ENCODE assay signal across 8 mouse cellular contexts in the genomic region with DNA sequence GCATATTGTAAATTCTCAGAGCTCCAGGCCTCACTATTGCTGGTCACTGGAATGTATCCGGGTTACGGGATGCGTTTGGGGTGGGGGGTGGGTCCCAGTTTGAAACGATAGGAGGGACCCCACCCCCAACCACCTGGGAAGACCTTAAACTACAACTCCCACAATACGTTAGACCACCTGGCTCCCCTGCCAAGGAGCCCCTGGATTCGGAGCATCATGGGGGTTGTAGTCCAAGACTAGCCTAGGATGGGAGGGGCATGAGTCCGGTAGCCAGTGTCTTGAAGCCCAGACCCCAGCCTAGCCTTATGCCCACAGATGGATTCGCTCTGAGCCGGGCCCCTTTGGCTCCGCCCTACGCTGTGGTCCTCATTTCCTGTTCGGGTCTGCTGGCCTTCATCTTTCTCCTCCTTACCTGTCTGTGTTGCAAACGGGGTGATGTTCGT. TPM values are rescaled to one million over a fixed set of nuclear protein-coding genes. Genes with fewer than 3 reads are reported as not detected.
A peak's percentile ranks its signal among the peaks of the same experiment; 100 is the strongest.
DNase-seq lines count a peak whose midpoint lies in the region; ATAC-seq lines count a peak whose summit lies in the region.
"Had no signal": no experiment of that assay in that cellular context is flagged by ENCODE, and none has a peak within 500 bp of the region (broad histone marks: within the 10 kb centered on the region; RNA-seq: fewer than 3 reads in every experiment).

No protein-coding gene starts in this region.

- peak; percentile 73 to 83 for DNase-seq in right cerebral cortex, postnatal 10 days (ENCODE audit: low spot score in 2 of 2)
- no peak for DNase-seq in right cerebral cortex, postnatal 25 days
- peak; percentile 87 to 88 for DNase-seq in cerebellum, postnatal 14 days
- DNase-seq in hindbrain, embryonic 11.5 days (ENCODE audit: low spot score): peak; percentile 86
- no peak for DNase-seq in ovary, adult 18-20 months (ENCODE audit: low spot score)
- DNase-seq in urinary bladder, postnatal 25 days (ENCODE audit: low spot score): no peak

- peak; percentile 66 for ATAC-seq in hindbrain, embryonic 11.5 days (ENCODE audit: low FRiP score)
- ATAC-seq in midbrain, embryonic 12.5 days (ENCODE audit: low FRiP score, low read depth): peak; percentile 64

- no peaks in the 10 kb centered on the region for H3K27me3 ChIP-seq in hindbrain, embryonic 11.5 days (ENCODE audit: control insufficient read depth, insufficient read depth, low read length)
- peaks cover 9% of the 10 kb centered on the region; the same call in 1 of the 2 replicates for H3K27me3 ChIP-seq in midbrain, embryonic 12.5 days

- H3K4me1 ChIP-seq in hindbrain, embryonic 11.5 days (replicated peaks; ENCODE audit: control insufficient read depth, insufficient read depth, low read length): peaks cover 6% of the 10 kb centered on the region; the same call in 1 of the 2 replicates
- peaks cover 28% of the 10 kb centered on the region for H3K4me1 ChIP-seq in midbrain, embryonic 12.5 days

- under 1% methylated on average over 14 of the region's 14 CpGs for WGBS in hindbrain, embryonic 11.5 days
- under 1% methylated on average over 14 of the region's 14 CpGs for WGBS in midbrain, embryonic 12.5 days

- peak overlapping the region; percentile 79 for H3K4me2 ChIP-seq in hindbrain, embryonic 11.5 days (replicated peaks; ENCODE audit: low read depth, low read length)
- peak overlapping the region; percentile 73 for H3K4me2 ChIP-seq in midbrain, embryonic 12.5 days (replicated peaks)

- peak overlapping the region; percentile 89 for H3K27ac ChIP-seq in hindbrain, embryonic 11.5 days (ENCODE audit: low read depth, low read length)
- H3K27ac ChIP-seq in midbrain, embryonic 12.5 days (replicated peaks): peak overlapping the region; percentile 93

- H3K9ac ChIP-seq in hindbrain, embryonic 11.5 days (ENCODE audit: low read depth, low read length): peak overlapping the region; percentile 86
- H3K9ac ChIP-seq in midbrain, embryonic 12.5 days (replicated peaks): peak overlapping the region; percentile 95

- no peaks in the 10 kb centered on the region for H3K9me3 ChIP-seq in hindbrain, embryonic 11.5 days (ENCODE audit: control insufficient read depth, low read length)
- H3K9me3 ChIP-seq in midbrain, embryonic 12.5 days: no peaks in the 10 kb centered on the region

- peak overlapping the region; percentile 77 for H3K4me3 ChIP-seq in hindbrain, embryonic 11.5 days (ENCODE audit: low read depth, low read length)
- peak overlapping the region; percentile 87 for H3K4me3 ChIP-seq in midbrain, embryonic 12.5 days
- H3K4me3 ChIP-seq: myocyte had no signal

- peaks cover 11% of the 10 kb centered on the region for H3K36me3 ChIP-seq in hindbrain, embryonic 11.5 days (ENCODE audit: control insufficient read depth, insufficient read depth, low read length)
- H3K36me3 ChIP-seq in midbrain, embryonic 12.5 days: peaks cover 40% of the 10 kb centered on the region

RNA-seq across cellular contexts. Expression of a gene that starts 1.7 kb away (rescaled TPM):
- 1.4 and 1.9 TPM in 2 replicates for polyA plus RNA-seq in hindbrain, embryonic 11.5 days (2014; fragmentation: Nextera tagmentation; extraction: Ambion mirVana)
- 1.5 and 2.2 TPM in 2 replicates for polyA plus RNA-seq in midbrain, embryonic 12.5 days (2016; fragmentation: Nextera tagmentation; extraction: Ambion mirVana)

RNA-seq across cellular contexts. Expression of a gene that starts 2.6 kb away (rescaled TPM):
- 6.3 and 9.1 TPM in 2 replicates for polyA plus RNA-seq in hindbrain, embryonic 11.5 days (2014; fragmentation: Nextera tagmentation; extraction: Ambion mirVana)
- polyA plus RNA-seq in midbrain, embryonic 12.5 days (2016; fragmentation: Nextera tagmentation; extraction: Ambion mirVana): 10.6 and 11.1 TPM in 2 replicates

RNA-seq across cellular contexts. Expression of a gene that starts 28.2 kb away (rescaled TPM):
- polyA plus RNA-seq in hindbrain, embryonic 11.5 days (2014; fragmentation: Nextera tagmentation; extraction: Ambion mirVana): 211 and 248 TPM in 2 replicates
- 288 and 293 TPM in 2 replicates for polyA plus RNA-seq in midbrain, embryonic 12.5 days (2016; fragmentation: Nextera tagmentation; extraction: Ambion mirVana)

RNA-seq across cellular contexts. Expression of a gene that starts 38.4 kb away (rescaled TPM):
- 0.48 and 0.57 TPM in 2 replicates for polyA plus RNA-seq in hindbrain, embryonic 11.5 days (2014; fragmentation: Nextera tagmentation; extraction: Ambion mirVana)
- polyA plus RNA-seq in midbrain, embryonic 12.5 days (2016; fragmentation: Nextera tagmentation; extraction: Ambion mirVana): 0.46 and 1.1 TPM in 2 replicates

RNA-seq across cellular contexts. Expression of a gene that starts 44.6 kb away (rescaled TPM):
- polyA plus RNA-seq in hindbrain, embryonic 11.5 days (2014; fragmentation: Nextera tagmentation; extraction: Ambion mirVana): 56.7 and 66.0 TPM in 2 replicates
- 50.1 and 50.2 TPM in 2 replicates for polyA plus RNA-seq in midbrain, embryonic 12.5 days (2016; fragmentation: Nextera tagmentation; extraction: Ambion mirVana)

Comparison
In these comparisons a context has a peak if more than half of its experiments do, and no peak if none do; other contexts are left out.
1. DNase-seq: peak in right cerebral cortex, postnatal 10 days (2 of 2), cerebellum, postnatal 14 days (2 of 2) and hindbrain, embryonic 11.5 days (single experiment); none in right cerebral cortex, postnatal 25 days (single experiment), ovary, adult 18-20 months (single experiment) and urinary bladder, postnatal 25 days (single experiment).